Mouse (Mus musculus) bone marrow macrophage, adult 2 months (primary cell): ENCODE measurements around the gene Hdac7.

Experiments
- CTCF ChIP-seq: IDR thresholded peaks from 2 replicates; pipeline ENCODE4 v1.5.1; 2012; ENCODE audit warnings: low read depth, mild to moderate bottlenecking, low read length, moderate library complexity
- POLR2A ChIP-seq: IDR thresholded peaks from 2 replicates; pipeline ENCODE4 v1.6.1; 2012; ENCODE audit warnings: mild to moderate bottlenecking, low read depth, low read length, borderline replicate concordance

GRCm38 (mm10) chr15:97760006-97760405 is 84.3 kb downstream of the Hdac7 start:
- TF ChIP-seq CTCF (no peak), POLR2A (no peak)
